Mouse (Mus musculus): ENCODE data around the gene Sos1. TPM values are rescaled to one million over a fixed set of nuclear protein-coding genes. Genes with fewer than 3 reads are reported as not detected.
"Not testable (repeated sequence)": the region's sequence is repeated elsewhere in the genome, so short reads cannot be mapped to it uniquely, and the experiment has no call there.

The Sos1 gene
- polyA plus RNA-seq, 1 experiment from 2014 or later: 9.1 TPM

DNA sequence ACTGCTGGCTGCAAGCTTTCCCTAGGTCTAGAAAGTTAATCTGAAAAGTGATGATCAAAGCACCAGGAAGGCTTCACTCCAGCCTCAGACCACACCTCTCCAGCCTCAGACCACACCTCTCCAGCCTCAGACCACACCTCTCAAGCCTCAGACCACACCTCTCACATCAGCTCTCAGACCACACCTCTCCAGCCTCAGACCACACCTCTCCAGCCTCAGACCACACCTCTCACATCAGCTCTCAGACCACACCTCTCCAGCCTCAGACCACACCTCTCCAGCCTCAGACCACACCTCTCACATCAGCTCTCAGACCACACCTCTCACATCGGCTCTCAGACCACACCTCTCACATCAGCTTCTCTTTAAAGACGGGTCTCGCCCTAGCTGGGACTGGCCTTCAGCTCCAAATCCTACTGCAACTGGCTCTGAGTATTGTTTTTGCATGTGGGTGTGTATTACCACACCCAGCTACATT is 11.8 kb downstream of the Sos1 start:
- DNase-seq (ENCODE audit: low spot score); ATAC-seq (replicated peaks; ENCODE audit: insufficient number of reproducible peaks, low FRiP score, low TSS enrichment, low read depth); H3K4me2 ChIP-seq (ENCODE audit: low read depth, low read length); H3K36me3 ChIP-seq (replicated peaks; ENCODE audit: control insufficient read depth, insufficient read depth, low read depth, low read length); H3K27me3 ChIP-seq (ENCODE audit: control insufficient read depth, insufficient read depth, low read length); H3K27ac ChIP-seq (replicated peaks; ENCODE audit: low read depth, low read length); H3K9ac ChIP-seq (replicated peaks; ENCODE audit: low read length); H3K4me1 ChIP-seq (ENCODE audit: control insufficient read depth, insufficient read depth, low read length); H3K4me3 ChIP-seq (ENCODE audit: low read depth, low read length); H3K9me3 ChIP-seq (replicated peaks; ENCODE audit: control insufficient read depth, low read length): not testable (repeated sequence)
- WGBS: 38% methylated on average over 3 of the region's 3 CpGs

GRCm38 (mm10) chr17:80460258-80460657 is 20.0 kb downstream of the Sos1 start:
- Histone ChIP-seq H3K4me3 (ENCODE audit: low read depth, low read length) (no peak overlapping the region), H3K9ac (replicated peaks; ENCODE audit: low read length) (no peak overlapping the region), H3K27me3 (ENCODE audit: control insufficient read depth, insufficient read depth, low read length) (no peaks in the 10 kb centered on the region), H3K27ac (replicated peaks; ENCODE audit: low read depth, low read length) (no peak overlapping the region), H3K36me3 (replicated peaks; ENCODE audit: control insufficient read depth, insufficient read depth, low read depth, low read length) (no peaks in the 10 kb centered on the region), H3K9me3 (replicated peaks; ENCODE audit: control insufficient read depth, low read length) (no peaks in the 10 kb centered on the region), H3K4me1 (ENCODE audit: control insufficient read depth, insufficient read depth, low read length) (no peaks in the 10 kb centered on the region), H3K4me2 (ENCODE audit: low read depth, low read length) (no peak overlapping the region)
- DNase-seq (ENCODE audit: low spot score) (no peak), ATAC-seq (replicated peaks; ENCODE audit: insufficient number of reproducible peaks, low FRiP score, low TSS enrichment, low read depth) (no peak)
- 68% methylated on average over 5 of the region's 5 CpGs for WGBS

GRCm38 (mm10) chr17:80455648-80456047 is 24.6 kb downstream of the Sos1 start:
- DNase-seq (ENCODE audit: low spot score) (peak; percentile 69), ATAC-seq (replicated peaks; ENCODE audit: insufficient number of reproducible peaks, low FRiP score, low TSS enrichment, low read depth) (no peak)
- Histone ChIP-seq H3K9me3 (replicated peaks; ENCODE audit: control insufficient read depth, low read length) (no peaks in the 10 kb centered on the region), H3K4me1 (ENCODE audit: control insufficient read depth, insufficient read depth, low read length) (no peaks in the 10 kb centered on the region), H3K9ac (replicated peaks; ENCODE audit: low read length) (no peak overlapping the region), H3K27me3 (ENCODE audit: control insufficient read depth, insufficient read depth, low read length) (no peaks in the 10 kb centered on the region), H3K4me3 (ENCODE audit: low read depth, low read length) (no peak overlapping the region), H3K4me2 (ENCODE audit: low read depth, low read length) (no peak overlapping the region), H3K27ac (replicated peaks; ENCODE audit: low read depth, low read length) (no peak overlapping the region), H3K36me3 (replicated peaks; ENCODE audit: control insufficient read depth, insufficient read depth, low read depth, low read length) (no peaks in the 10 kb centered on the region)
- 40% methylated on average over 2 of the region's 2 CpGs for WGBS

GRCm38 (mm10) chr17:80450426-80451030 is 29.7 kb downstream of the Sos1 start:
- H3K27ac ChIP-seq (replicated peaks; ENCODE audit: low read depth, low read length): no peak overlapping the region
- 0 out of 2 replicates have a peak, but pooled peaks cover 4% of the 10 kb centered on the region for H3K36me3 ChIP-seq (replicated peaks; ENCODE audit: control insufficient read depth, insufficient read depth, low read depth, low read length)
- DNase-seq (ENCODE audit: low spot score) (no peak), ATAC-seq (replicated peaks; ENCODE audit: insufficient number of reproducible peaks, low FRiP score, low TSS enrichment, low read depth) (no peak)
- H3K4me2 ChIP-seq (ENCODE audit: low read depth, low read length): no peak overlapping the region
- H3K9me3 ChIP-seq (replicated peaks; ENCODE audit: control insufficient read depth, low read length): no peaks in the 10 kb centered on the region
- WGBS: 60% methylated on average over 3 of the region's 3 CpGs
- H3K27me3 ChIP-seq (ENCODE audit: control insufficient read depth, insufficient read depth, low read length): no peaks in the 10 kb centered on the region
- no peak overlapping the region for H3K9ac ChIP-seq (replicated peaks; ENCODE audit: low read length)
- H3K4me1 ChIP-seq (ENCODE audit: control insufficient read depth, insufficient read depth, low read length): no peaks in the 10 kb centered on the region
- H3K4me3 ChIP-seq (ENCODE audit: low read depth, low read length): no peak overlapping the region

DNA sequence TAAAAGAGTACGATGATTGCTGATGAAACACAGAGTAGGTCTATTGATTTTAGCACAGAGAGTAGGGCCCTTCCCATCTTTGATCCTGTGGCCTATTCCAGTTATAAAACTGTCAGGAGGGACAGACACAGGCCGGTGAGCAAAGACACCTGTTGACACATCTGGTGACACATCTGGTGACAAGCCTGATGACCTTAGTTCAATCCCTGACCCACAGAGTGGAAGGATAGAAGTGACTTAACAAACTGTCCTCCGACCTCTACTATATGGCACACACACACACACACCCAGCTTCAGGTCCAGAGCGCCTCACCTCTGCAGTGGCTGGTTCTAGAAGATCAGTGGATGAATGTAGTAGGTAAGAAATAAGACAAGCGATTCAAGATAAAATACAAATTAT is 33.8 kb downstream of the Sos1 start:
- no peaks in the 10 kb centered on the region for H3K4me1 ChIP-seq (ENCODE audit: control insufficient read depth, insufficient read depth, low read length)
- no peak overlapping the region for H3K4me3 ChIP-seq (ENCODE audit: low read depth, low read length)
- no peak overlapping the region for H3K27ac ChIP-seq (replicated peaks; ENCODE audit: low read depth, low read length)
- no peak overlapping the region for H3K4me2 ChIP-seq (ENCODE audit: low read depth, low read length)
- no peaks in the 10 kb centered on the region for H3K9me3 ChIP-seq (replicated peaks; ENCODE audit: control insufficient read depth, low read length)
- DNase-seq (ENCODE audit: low spot score): no peak
- no peak overlapping the region for H3K9ac ChIP-seq (replicated peaks; ENCODE audit: low read length)
- H3K27me3 ChIP-seq (ENCODE audit: control insufficient read depth, insufficient read depth, low read length): no peaks in the 10 kb centered on the region
- peaks cover 4% of the 10 kb centered on the region; the same call in 1 of the 2 replicates for H3K36me3 ChIP-seq (replicated peaks; ENCODE audit: control insufficient read depth, insufficient read depth, low read depth, low read length)
- WGBS: 92% methylated on average over 5 of the region's 5 CpGs
- ATAC-seq (replicated peaks; ENCODE audit: insufficient number of reproducible peaks, low FRiP score, low TSS enrichment, low read depth): no peak

DNA sequence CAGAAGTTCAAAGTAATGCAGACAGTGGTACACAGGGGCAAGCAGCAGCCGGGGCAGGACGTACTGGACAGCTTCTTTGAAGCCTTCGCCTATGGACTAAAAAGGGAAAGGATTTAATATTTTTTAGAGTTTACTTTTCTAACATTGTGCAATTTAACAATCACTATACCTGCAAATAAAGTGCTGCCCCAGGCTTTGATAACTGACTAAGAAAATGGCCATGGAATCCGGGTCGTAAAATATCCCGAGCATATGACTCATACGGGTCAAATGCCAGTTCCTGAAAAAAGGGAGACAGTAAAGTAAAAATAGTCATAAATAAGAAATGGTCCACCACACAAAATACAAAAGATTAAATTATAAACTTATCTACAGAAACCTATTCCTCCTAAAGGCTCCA is 34.8 kb downstream of the Sos1 start:
- Histone ChIP-seq H3K36me3 (replicated peaks; ENCODE audit: control insufficient read depth, insufficient read depth, low read depth, low read length) (peaks cover 4% of the 10 kb centered on the region; the same call in 1 of the 2 replicates), H3K27me3 (ENCODE audit: control insufficient read depth, insufficient read depth, low read length) (no peaks in the 10 kb centered on the region), H3K4me2 (ENCODE audit: low read depth, low read length) (no peak overlapping the region), H3K9ac (replicated peaks; ENCODE audit: low read length) (no peak overlapping the region), H3K27ac (replicated peaks; ENCODE audit: low read depth, low read length) (no peak overlapping the region), H3K4me1 (ENCODE audit: control insufficient read depth, insufficient read depth, low read length) (no peaks in the 10 kb centered on the region), H3K9me3 (replicated peaks; ENCODE audit: control insufficient read depth, low read length) (no peaks in the 10 kb centered on the region), H3K4me3 (ENCODE audit: low read depth, low read length) (no peak overlapping the region)
- 91% methylated on average over 7 of the region's 7 CpGs for WGBS
- ATAC-seq (replicated peaks; ENCODE audit: insufficient number of reproducible peaks, low FRiP score, low TSS enrichment, low read depth): no peak
- no peak for DNase-seq (ENCODE audit: low spot score)

GRCm38 (mm10) chr17:80435680-80436079 is 44.6 kb downstream of the Sos1 start:
- Histone ChIP-seq H3K4me3 (ENCODE audit: low read depth, low read length) (no peak overlapping the region), H3K36me3 (replicated peaks; ENCODE audit: control insufficient read depth, insufficient read depth, low read depth, low read length) (no peaks in the 10 kb centered on the region; the same call in 1 of the 2 replicates), H3K4me1 (ENCODE audit: control insufficient read depth, insufficient read depth, low read length) (no peaks in the 10 kb centered on the region), H3K9me3 (replicated peaks; ENCODE audit: control insufficient read depth, low read length) (no peaks in the 10 kb centered on the region), H3K4me2 (ENCODE audit: low read depth, low read length) (no peak overlapping the region), H3K27me3 (ENCODE audit: control insufficient read depth, insufficient read depth, low read length) (no peaks in the 10 kb centered on the region), H3K9ac (replicated peaks; ENCODE audit: low read length) (no peak overlapping the region), H3K27ac (replicated peaks; ENCODE audit: low read depth, low read length) (no peak overlapping the region)
- no peak for ATAC-seq (replicated peaks; ENCODE audit: insufficient number of reproducible peaks, low FRiP score, low TSS enrichment, low read depth)
- no peak for DNase-seq (ENCODE audit: low spot score)
- 87% methylated on average over 5 of the region's 5 CpGs for WGBS

- ATAC-seq (replicated peaks; ENCODE audit: insufficient number of reproducible peaks, low FRiP score, low TSS enrichment, low read depth): no peak
- no peak overlapping the region for H3K27ac ChIP-seq (replicated peaks; ENCODE audit: low read depth, low read length)
- H3K4me3 ChIP-seq (ENCODE audit: low read depth, low read length): no peak overlapping the region
- DNase-seq (ENCODE audit: low spot score): no peak
- no peak overlapping the region for H3K4me2 ChIP-seq (ENCODE audit: low read depth, low read length)
- H3K9me3 ChIP-seq (replicated peaks; ENCODE audit: control insufficient read depth, low read length): no peaks in the 10 kb centered on the region
- no peak overlapping the region for H3K9ac ChIP-seq (replicated peaks; ENCODE audit: low read length)
- H3K36me3 ChIP-seq (replicated peaks; ENCODE audit: control insufficient read depth, insufficient read depth, low read depth, low read length): no peaks in the 10 kb centered on the region; the same call in 1 of the 2 replicates
- no peaks in the 10 kb centered on the region for H3K27me3 ChIP-seq (ENCODE audit: control insufficient read depth, insufficient read depth, low read length)
- 79% methylated on average over 3 of the region's 3 CpGs for WGBS
- no peaks in the 10 kb centered on the region for H3K4me1 ChIP-seq (ENCODE audit: control insufficient read depth, insufficient read depth, low read length)
These were observed 45.8 kb downstream of the Sos1 start for GRCm38 (mm10) chr17:80434430-80434829.
